Mouse (Mus musculus) thymus, postnatal 10 days (tissue): ENCODE measurements around the gene Rhcg.
A peak's percentile ranks its signal among the peaks of the same experiment; 100 is the strongest.

Source experiments
- DNase-seq, 2 experiments: peaks; one replicate each; pipeline ENCODE4 v3.0.0; 2021; ENCODE audit warnings: low spot score in 2 of 2

Gene Rhcg

GRCm38 (mm10) chr7:79602006-79602405 lies 15.5 kb downstream of the Rhcg start:
- no peak for DNase-seq

GRCm38 (mm10) chr7:79600122-79600521 lies 17.3 kb downstream of the Rhcg start:
- DNase-seq = no peak

GRCm38 (mm10) chr7:79594854-79595253 lies 22.6 kb downstream of the Rhcg start:
- peak in 1 of 2 experiments; percentile 49 for DNase-seq

GRCm38 (mm10) chr7:79591812-79592731 lies 25.4 kb downstream of the Rhcg start:
- no peak for DNase-seq

GRCm38 (mm10) chr7:79590560-79591110 lies 26.8 kb downstream of the Rhcg start:
- DNase-seq = no peak

- DNase-seq = no peak
These were observed 27.5 kb downstream of the Rhcg start for GRCm38 (mm10) chr7:79589763-79590559.

GRCm38 (mm10) chr7:79588284-79588683 lies 29.2 kb downstream of the Rhcg start:
- no peak for DNase-seq

GRCm38 (mm10) chr7:79578851-79579241 lies 38.6 kb downstream of the Rhcg start:
- no peak for DNase-seq

- no peak for DNase-seq
These were observed 39.3 kb downstream of the Rhcg start for GRCm38 (mm10) chr7:79577931-79578850.

GRCm38 (mm10) chr7:79577096-79577874 lies 40.2 kb downstream of the Rhcg start:
- DNase-seq = no peak

- DNase-seq = peak in 1 of 2 experiments; percentile 48
These were observed 40.8 kb downstream of the Rhcg start for GRCm38 (mm10) chr7:79576659-79577058.

- DNase-seq = no peak
These were observed 45.2 kb downstream of the Rhcg start for GRCm38 (mm10) chr7:79572191-79572818.

- DNase-seq = no peak
These were observed 48.4 kb downstream of the Rhcg start for GRCm38 (mm10) chr7:79568937-79569535.

- no peak for DNase-seq
These were observed 49.2 kb downstream of the Rhcg start for GRCm38 (mm10) chr7:79568212-79568611.

- DNase-seq = peak in 1 of 2 experiments; percentile 22
These were observed 53.8 kb downstream of the Rhcg start for GRCm38 (mm10) chr7:79563675-79564074.

- no peak for DNase-seq
These were observed 55.1 kb downstream of the Rhcg start for GRCm38 (mm10) chr7:79562385-79562784.

- DNase-seq = no peak
These were observed 58.8 kb downstream of the Rhcg start for GRCm38 (mm10) chr7:79558698-79559097.

- DNase-seq = no peak
These were observed 59.7 kb downstream of the Rhcg start for GRCm38 (mm10) chr7:79557728-79558221.

GRCm38 (mm10) chr7:79555368-79556034 lies 62.0 kb downstream of the Rhcg start:
- no peak for DNase-seq
